Mouse (Mus musculus): ENCODE data around the gene Syne1. TPM values are rescaled to one million over a fixed set of nuclear protein-coding genes. Genes with fewer than 3 reads are reported as not detected.

Gene Syne1
- polyA plus RNA-seq, 1 experiment from 2014 or later, result 27.1 TPM

DNA sequence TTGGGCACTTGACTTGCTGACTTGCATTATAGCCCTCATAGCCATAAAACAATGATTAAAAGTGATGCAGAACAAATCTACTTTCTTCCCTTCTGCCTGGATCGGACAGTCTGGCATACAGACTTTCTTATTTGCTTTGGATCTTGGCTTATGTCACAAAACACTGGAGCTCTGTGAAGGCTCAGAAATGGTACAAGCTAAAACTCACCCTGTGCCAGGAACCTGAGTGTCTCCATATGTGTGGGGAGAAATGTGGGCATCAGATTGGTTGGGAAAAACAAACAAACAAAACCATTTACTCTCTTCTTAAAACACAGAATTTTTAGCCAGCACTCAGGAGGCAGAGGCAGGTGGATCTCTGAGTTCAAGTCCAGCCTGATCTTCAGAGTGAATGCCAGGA lies 30.6 kb downstream of the Syne1 start:
- no peak overlapping the region for H3K27ac ChIP-seq (replicated peaks in 1 of 2; ENCODE audit: control insufficient read depth in 1 of 2, insufficient read depth in 1 of 2, low read depth in 2 of 2, low read length in 2 of 2)
- no peaks in the 10 kb centered on the region for H3K36me3 ChIP-seq (ENCODE audit: control insufficient read depth, insufficient read depth, low read length)
- H3K27me3 ChIP-seq (ENCODE audit: control insufficient read depth, insufficient read depth, low read length), result no peaks in the 10 kb centered on the region
- no peak overlapping the region for H3K4me3 ChIP-seq (ENCODE audit: control insufficient read depth in 1 of 2, insufficient read depth in 1 of 2, low read depth in 1 of 2, low read length in 2 of 2)
- WGBS, result 75% methylated on average over 1 of the region's 1 CpGs
- no peak overlapping the region for H3K9ac ChIP-seq (ENCODE audit: low read length)
- ATAC-seq (ENCODE audit: insufficient number of reproducible peaks, insufficient read depth, low FRiP score, low read depth), result no peak
- no peaks in the 10 kb centered on the region for H3K9me3 ChIP-seq (ENCODE audit: control insufficient read depth, low read length)
- no peaks in the 10 kb centered on the region for H3K4me1 ChIP-seq (ENCODE audit: control insufficient read depth in 2 of 2, insufficient read depth in 2 of 2, low read length in 2 of 2)
- H3K4me2 ChIP-seq (ENCODE audit: low read length), result no peak overlapping the region

DNA sequence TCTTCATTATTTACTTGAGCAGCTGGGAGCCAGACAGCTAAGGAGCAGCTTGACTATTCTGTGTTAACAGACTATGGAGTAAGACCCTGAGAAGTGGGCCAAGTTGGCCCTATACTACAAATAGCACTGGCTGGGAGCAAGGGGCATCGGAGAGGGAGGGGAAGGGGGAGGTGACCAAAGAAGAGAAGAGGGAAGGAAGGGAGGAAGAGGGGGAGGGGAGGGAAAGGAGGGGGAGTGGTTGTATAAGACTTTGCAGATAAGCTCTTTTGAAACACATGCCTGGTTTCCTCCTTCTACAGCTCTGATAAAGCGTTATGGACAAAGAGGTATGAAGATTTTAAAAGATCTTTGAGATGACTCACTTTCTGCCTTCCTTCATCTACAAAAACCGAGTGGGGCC lies 36.0 kb downstream of the Syne1 start:
- H3K9ac ChIP-seq (ENCODE audit: low read length), result no peak overlapping the region
- no peaks in the 10 kb centered on the region for H3K36me3 ChIP-seq (ENCODE audit: control insufficient read depth, insufficient read depth, low read length)
- H3K4me2 ChIP-seq (ENCODE audit: low read length), result no peak overlapping the region
- H3K27ac ChIP-seq (replicated peaks in 1 of 2; ENCODE audit: control insufficient read depth in 1 of 2, insufficient read depth in 1 of 2, low read depth in 2 of 2, low read length in 2 of 2), result no peak overlapping the region
- no peak overlapping the region for H3K4me3 ChIP-seq (ENCODE audit: control insufficient read depth in 1 of 2, insufficient read depth in 1 of 2, low read depth in 1 of 2, low read length in 2 of 2)
- H3K4me1 ChIP-seq (ENCODE audit: control insufficient read depth in 2 of 2, insufficient read depth in 2 of 2, low read length in 2 of 2), result no peaks in the 10 kb centered on the region
- no peaks in the 10 kb centered on the region for H3K9me3 ChIP-seq (ENCODE audit: control insufficient read depth, low read length)
- no peaks in the 10 kb centered on the region for H3K27me3 ChIP-seq (ENCODE audit: control insufficient read depth, insufficient read depth, low read length)
- 8% methylated on average over 3 of the region's 3 CpGs for WGBS
- ATAC-seq (ENCODE audit: insufficient number of reproducible peaks, insufficient read depth, low FRiP score, low read depth), result no peak

DNA sequence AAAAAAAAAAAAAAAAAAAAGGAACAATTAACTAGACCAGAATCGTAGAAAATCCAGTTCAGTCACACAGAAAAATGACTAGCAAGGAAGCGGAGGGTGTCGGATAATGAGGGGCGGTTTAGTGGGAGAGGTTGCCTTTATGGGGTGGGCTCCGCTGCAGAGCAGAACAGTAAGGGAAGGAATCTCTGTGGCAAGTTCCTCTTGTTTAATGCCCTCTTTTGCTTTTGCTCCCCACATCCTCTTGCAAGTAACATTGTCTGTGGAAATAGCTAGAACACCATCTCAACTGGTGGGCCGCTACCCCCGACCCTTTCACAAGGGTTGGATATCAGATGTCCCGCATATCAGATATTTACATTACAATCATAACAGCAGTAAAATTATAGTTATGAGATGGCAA lies 37.1 kb downstream of the Syne1 start:
- Histone ChIP-seq H3K4me1 (ENCODE audit: control insufficient read depth in 2 of 2, insufficient read depth in 2 of 2, low read length in 2 of 2) (no peaks in the 10 kb centered on the region), H3K4me2 (ENCODE audit: low read length) (no peak overlapping the region), H3K27ac (replicated peaks in 1 of 2; ENCODE audit: control insufficient read depth in 1 of 2, insufficient read depth in 1 of 2, low read depth in 2 of 2, low read length in 2 of 2) (no peak overlapping the region), H3K36me3 (ENCODE audit: control insufficient read depth, insufficient read depth, low read length) (no peaks in the 10 kb centered on the region), H3K9me3 (ENCODE audit: control insufficient read depth, low read length) (no peaks in the 10 kb centered on the region), H3K4me3 (ENCODE audit: control insufficient read depth in 1 of 2, insufficient read depth in 1 of 2, low read depth in 1 of 2, low read length in 2 of 2) (no peak overlapping the region), H3K9ac (ENCODE audit: low read length) (no peak overlapping the region), H3K27me3 (ENCODE audit: control insufficient read depth, insufficient read depth, low read length) (no peaks in the 10 kb centered on the region)
- 89% methylated on average over 8 of the region's 8 CpGs for WGBS
- ATAC-seq (ENCODE audit: insufficient number of reproducible peaks, insufficient read depth, low FRiP score, low read depth), result no peak

DNA sequence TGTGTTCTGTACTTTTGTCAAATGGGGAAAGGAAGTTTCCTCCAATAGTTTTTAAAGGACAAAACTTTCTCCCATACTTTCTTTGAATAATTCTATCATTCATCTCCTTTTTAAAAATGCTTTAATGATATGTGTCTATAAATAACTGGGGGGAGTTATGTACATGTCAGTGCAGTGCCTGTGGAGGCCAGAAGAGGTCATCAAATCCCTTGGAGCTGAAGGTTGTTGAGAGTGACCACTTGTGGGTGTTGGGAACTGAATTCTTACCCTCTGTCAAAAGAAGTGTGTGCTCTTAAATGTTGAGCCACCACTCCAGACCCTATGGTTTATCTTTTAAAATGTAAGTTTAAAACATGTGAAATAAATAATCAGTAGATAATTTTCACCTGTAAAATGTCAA lies 39.0 kb downstream of the Syne1 start:
- H3K27me3 ChIP-seq (ENCODE audit: control insufficient read depth, insufficient read depth, low read length), result no peaks in the 10 kb centered on the region
- no peaks in the 10 kb centered on the region for H3K36me3 ChIP-seq (ENCODE audit: control insufficient read depth, insufficient read depth, low read length)
- no peaks in the 10 kb centered on the region for H3K9me3 ChIP-seq (ENCODE audit: control insufficient read depth, low read length)
- no peak overlapping the region for H3K9ac ChIP-seq (ENCODE audit: low read length)
- no peak overlapping the region for H3K27ac ChIP-seq (replicated peaks in 1 of 2; ENCODE audit: control insufficient read depth in 1 of 2, insufficient read depth in 1 of 2, low read depth in 2 of 2, low read length in 2 of 2)
- no peak overlapping the region for H3K4me3 ChIP-seq (ENCODE audit: control insufficient read depth in 1 of 2, insufficient read depth in 1 of 2, low read depth in 1 of 2, low read length in 2 of 2)
- ATAC-seq (ENCODE audit: insufficient number of reproducible peaks, insufficient read depth, low FRiP score, low read depth), result no peak
- H3K4me2 ChIP-seq (ENCODE audit: low read length), result no peak overlapping the region
- H3K4me1 ChIP-seq (ENCODE audit: control insufficient read depth in 2 of 2, insufficient read depth in 2 of 2, low read length in 2 of 2), result no peaks in the 10 kb centered on the region

DNA sequence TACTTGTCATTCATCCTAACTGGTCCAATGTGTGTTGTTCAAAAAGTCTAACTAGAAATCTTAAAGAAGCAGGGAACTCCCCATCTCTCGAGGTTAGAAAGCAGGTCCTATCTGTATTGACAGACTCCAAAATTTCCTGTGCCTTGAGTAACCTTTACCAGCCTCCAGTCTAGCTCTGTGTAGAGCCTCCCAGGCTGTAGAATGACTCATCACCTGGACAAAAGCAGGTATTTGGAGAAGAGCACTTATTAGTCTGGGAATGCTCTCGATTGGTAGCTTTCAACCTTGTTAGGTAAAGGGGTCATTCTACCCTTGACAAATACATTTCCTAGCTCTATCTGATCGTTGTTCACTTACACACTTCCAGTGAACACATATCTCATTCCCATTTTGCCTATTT lies 39.9 kb downstream of the Syne1 start:
- Histone ChIP-seq H3K4me1 (ENCODE audit: control insufficient read depth in 2 of 2, insufficient read depth in 2 of 2, low read length in 2 of 2) (no peaks in the 10 kb centered on the region), H3K27me3 (ENCODE audit: control insufficient read depth, insufficient read depth, low read length) (no peaks in the 10 kb centered on the region), H3K9ac (ENCODE audit: low read length) (no peak overlapping the region), H3K4me3 (ENCODE audit: control insufficient read depth in 1 of 2, insufficient read depth in 1 of 2, low read depth in 1 of 2, low read length in 2 of 2) (no peak overlapping the region), H3K4me2 (ENCODE audit: low read length) (no peak overlapping the region), H3K36me3 (ENCODE audit: control insufficient read depth, insufficient read depth, low read length) (no peaks in the 10 kb centered on the region), H3K27ac (replicated peaks in 1 of 2; ENCODE audit: control insufficient read depth in 1 of 2, insufficient read depth in 1 of 2, low read depth in 2 of 2, low read length in 2 of 2) (no peak overlapping the region), H3K9me3 (ENCODE audit: control insufficient read depth, low read length) (no peaks in the 10 kb centered on the region)
- WGBS, result 49% methylated on average over 3 of the region's 3 CpGs
- ATAC-seq (ENCODE audit: insufficient number of reproducible peaks, insufficient read depth, low FRiP score, low read depth), result no peak

DNA sequence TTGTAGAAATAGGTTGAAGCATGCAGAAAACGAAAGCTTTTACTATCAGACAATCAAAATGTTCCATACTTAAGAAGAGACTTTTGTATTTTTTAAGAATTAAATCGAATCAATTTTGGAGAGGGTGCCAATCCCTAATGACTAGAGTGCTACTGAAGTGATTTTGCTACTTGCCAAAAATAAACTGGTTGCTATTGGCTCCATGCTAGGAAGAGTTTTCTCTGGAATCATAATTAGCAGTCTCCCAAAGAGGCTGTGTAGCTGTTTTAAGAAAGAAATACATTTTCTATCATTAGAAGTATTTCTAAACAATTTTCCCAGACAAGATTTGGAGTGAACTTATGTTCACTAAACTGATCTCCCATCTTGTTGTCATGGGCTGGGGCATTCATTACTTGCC lies 43.8 kb downstream of the Syne1 start:
- 61% methylated on average over 2 of the region's 2 CpGs for WGBS
- no peaks in the 10 kb centered on the region for H3K4me1 ChIP-seq (ENCODE audit: control insufficient read depth in 2 of 2, insufficient read depth in 2 of 2, low read length in 2 of 2)
- H3K4me2 ChIP-seq (ENCODE audit: low read length), result no peak overlapping the region
- no peaks in the 10 kb centered on the region for H3K27me3 ChIP-seq (ENCODE audit: control insufficient read depth, insufficient read depth, low read length)
- ATAC-seq (ENCODE audit: insufficient number of reproducible peaks, insufficient read depth, low FRiP score, low read depth), result no peak
- no peaks in the 10 kb centered on the region for H3K36me3 ChIP-seq (ENCODE audit: control insufficient read depth, insufficient read depth, low read length)
- no peak overlapping the region for H3K27ac ChIP-seq (replicated peaks in 1 of 2; ENCODE audit: control insufficient read depth in 1 of 2, insufficient read depth in 1 of 2, low read depth in 2 of 2, low read length in 2 of 2)
- no peaks in the 10 kb centered on the region for H3K9me3 ChIP-seq (ENCODE audit: control insufficient read depth, low read length)
- no peak overlapping the region for H3K9ac ChIP-seq (ENCODE audit: low read length)
- no peak overlapping the region for H3K4me3 ChIP-seq (ENCODE audit: control insufficient read depth in 1 of 2, insufficient read depth in 1 of 2, low read depth in 1 of 2, low read length in 2 of 2)

DNA sequence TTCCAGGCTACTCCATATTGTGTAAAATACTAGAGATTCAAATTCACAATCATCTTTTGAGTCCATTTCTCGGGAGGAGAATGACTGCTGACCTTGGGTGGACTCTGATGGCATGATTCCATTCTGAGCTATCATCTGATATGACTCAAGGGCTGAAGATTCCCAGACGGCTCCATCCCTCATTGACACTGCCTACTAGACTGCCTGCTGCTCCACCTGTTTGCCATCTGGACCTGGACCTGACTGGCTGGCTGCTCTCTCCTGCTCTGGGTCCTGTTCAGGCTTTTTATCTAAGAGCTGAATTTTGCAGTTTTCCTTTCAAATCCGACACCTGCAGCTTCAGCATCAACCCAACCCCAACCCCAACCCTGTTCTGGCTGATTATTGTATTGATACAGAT lies 46.5 kb downstream of the Syne1 start:
- whole genome bisulfite sequencing, result 57% methylated on average over 3 of the region's 3 CpGs
- no peaks in the 10 kb centered on the region for H3K27me3 ChIP-seq (ENCODE audit: control insufficient read depth, insufficient read depth, low read length)
- H3K4me1 ChIP-seq (ENCODE audit: control insufficient read depth in 2 of 2, insufficient read depth in 2 of 2, low read length in 2 of 2), result no peaks in the 10 kb centered on the region
- no peak overlapping the region for H3K4me3 ChIP-seq (ENCODE audit: control insufficient read depth in 1 of 2, insufficient read depth in 1 of 2, low read depth in 1 of 2, low read length in 2 of 2)
- no peak for ATAC-seq (ENCODE audit: insufficient number of reproducible peaks, insufficient read depth, low FRiP score, low read depth)
- no peaks in the 10 kb centered on the region for H3K36me3 ChIP-seq (ENCODE audit: control insufficient read depth, insufficient read depth, low read length)
- no peak overlapping the region for H3K4me2 ChIP-seq (ENCODE audit: low read length)
- no peak overlapping the region for H3K27ac ChIP-seq (replicated peaks in 1 of 2; ENCODE audit: control insufficient read depth in 1 of 2, insufficient read depth in 1 of 2, low read depth in 2 of 2, low read length in 2 of 2)
- H3K9ac ChIP-seq (ENCODE audit: low read length), result no peak overlapping the region
- H3K9me3 ChIP-seq (ENCODE audit: control insufficient read depth, low read length), result no peaks in the 10 kb centered on the region

DNA sequence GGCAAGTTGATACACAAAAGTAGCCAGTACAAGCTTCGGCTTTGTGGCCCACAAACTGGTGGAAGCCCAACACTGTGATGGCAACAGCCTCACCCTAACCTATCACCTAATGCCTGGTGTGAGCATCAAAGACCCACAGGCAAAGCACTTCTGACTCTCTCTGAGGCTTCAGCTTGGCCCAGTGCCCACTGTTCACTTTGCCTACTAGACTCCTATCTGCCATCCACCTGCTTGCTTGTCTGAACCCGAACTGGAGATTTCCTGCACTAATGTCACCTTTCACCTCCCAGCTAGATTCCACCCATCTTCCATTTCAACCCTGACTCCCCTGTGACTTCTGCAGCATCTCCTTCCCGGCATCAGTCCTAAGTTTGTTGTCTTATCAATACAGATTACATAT lies 47.4 kb downstream of the Syne1 start:
- H3K27me3 ChIP-seq (ENCODE audit: control insufficient read depth, insufficient read depth, low read length), result no peaks in the 10 kb centered on the region
- H3K9me3 ChIP-seq (ENCODE audit: control insufficient read depth, low read length), result no peaks in the 10 kb centered on the region
- 62% methylated on average over 3 of the region's 3 CpGs for WGBS
- H3K9ac ChIP-seq (ENCODE audit: low read length), result no peak overlapping the region
- no peak overlapping the region for H3K4me3 ChIP-seq (ENCODE audit: control insufficient read depth in 1 of 2, insufficient read depth in 1 of 2, low read depth in 1 of 2, low read length in 2 of 2)
- no peak overlapping the region for H3K4me2 ChIP-seq (ENCODE audit: low read length)
- no peak overlapping the region for H3K27ac ChIP-seq (replicated peaks in 1 of 2; ENCODE audit: control insufficient read depth in 1 of 2, insufficient read depth in 1 of 2, low read depth in 2 of 2, low read length in 2 of 2)
- no peaks in the 10 kb centered on the region for H3K36me3 ChIP-seq (ENCODE audit: control insufficient read depth, insufficient read depth, low read length)
- no peaks in the 10 kb centered on the region; a peak in 1 of 4 replicates for H3K4me1 ChIP-seq (ENCODE audit: control insufficient read depth in 2 of 2, insufficient read depth in 2 of 2, low read length in 2 of 2)
- no peak for ATAC-seq (ENCODE audit: insufficient number of reproducible peaks, insufficient read depth, low FRiP score, low read depth)

Measured in heart, embryonic 14.5 days (tissue).